Mouse (Mus musculus) monocyte, adult 5-6 weeks (primary cell): ENCODE data around the gene Grip1. TPM values are rescaled to one million over a fixed set of nuclear protein-coding genes. Genes with fewer than 3 reads are reported as not detected.

Experiments
- ATAC-seq: fragments of 153-309, 156-312 bp; replicated peaks from 2 replicates; pipeline ENCODE4 v1.8.0; 2017; ENCODE audit warnings: mild to moderate bottlenecking; ENCODE audit not compliant: low TSS enrichment, insufficient number of reproducible peaks, severe bottlenecking, poor library complexity, low FRiP score
- total RNA-seq: library from RNA; stranded (forward); fragments of 200-1000, 200-491, 200-594 nt; gene quantifications from 3 replicates; pipeline ENCODE4 v1.2.3, GENCODE M21; 2017

Grip1 gene
- total RNA-seq, 1 experiment from 2014 or later = not detected

DNA sequence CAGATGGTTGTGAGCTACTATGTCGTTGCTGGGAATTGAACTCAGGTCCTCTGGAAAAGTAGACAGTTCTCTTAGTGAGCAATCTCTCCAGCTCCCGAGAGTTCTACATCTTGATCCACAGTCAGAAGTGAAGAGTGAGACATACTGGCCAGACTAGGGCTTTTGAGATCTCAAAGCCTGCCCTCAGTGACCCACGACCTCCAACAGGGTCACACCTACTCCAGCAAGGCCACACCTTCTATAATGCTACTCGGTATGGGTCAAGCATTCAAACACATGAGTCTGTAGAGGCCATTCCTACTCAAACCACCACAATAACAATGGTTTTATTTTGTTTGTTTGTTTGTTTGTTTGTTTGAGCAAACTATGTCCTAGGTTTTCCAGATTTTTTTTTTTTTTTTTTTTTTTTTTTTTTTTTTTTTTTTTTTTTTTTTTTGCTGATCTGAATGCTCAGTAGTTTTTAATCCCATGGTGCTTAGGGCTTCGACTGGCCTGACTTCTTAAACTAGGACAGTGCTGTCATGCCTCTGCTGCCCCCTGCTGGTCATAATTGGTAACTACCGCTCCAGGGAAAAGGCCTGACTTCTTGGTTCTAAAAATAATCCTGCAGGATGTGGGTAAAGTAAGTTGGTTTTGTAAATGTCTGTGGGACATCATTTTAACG lies 671.3 kb downstream of the Grip1 start:
- peak; percentile 84 for ATAC-seq

DNA sequence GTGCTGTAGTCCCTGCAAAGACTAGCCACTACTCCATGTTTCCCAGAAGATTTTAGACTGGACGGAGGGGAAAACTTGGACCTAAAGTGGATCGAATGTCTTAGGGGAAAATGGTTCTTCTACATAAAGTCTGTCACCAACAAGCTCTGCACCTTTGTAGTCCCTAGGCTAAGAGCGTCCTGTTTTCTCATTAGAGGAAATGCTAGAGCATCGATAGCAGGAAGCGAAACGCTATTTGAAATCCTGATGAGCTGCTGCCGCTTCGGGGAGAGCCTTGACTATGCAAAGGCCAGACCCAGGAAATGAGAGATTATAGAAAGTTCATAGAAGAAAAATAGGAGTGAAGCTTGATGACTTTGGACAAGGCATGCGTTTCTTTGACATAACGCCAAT lies 671.8 kb downstream of the Grip1 start:
- peak; percentile 38; the same call in 1 of the 2 replicates for ATAC-seq

DNA sequence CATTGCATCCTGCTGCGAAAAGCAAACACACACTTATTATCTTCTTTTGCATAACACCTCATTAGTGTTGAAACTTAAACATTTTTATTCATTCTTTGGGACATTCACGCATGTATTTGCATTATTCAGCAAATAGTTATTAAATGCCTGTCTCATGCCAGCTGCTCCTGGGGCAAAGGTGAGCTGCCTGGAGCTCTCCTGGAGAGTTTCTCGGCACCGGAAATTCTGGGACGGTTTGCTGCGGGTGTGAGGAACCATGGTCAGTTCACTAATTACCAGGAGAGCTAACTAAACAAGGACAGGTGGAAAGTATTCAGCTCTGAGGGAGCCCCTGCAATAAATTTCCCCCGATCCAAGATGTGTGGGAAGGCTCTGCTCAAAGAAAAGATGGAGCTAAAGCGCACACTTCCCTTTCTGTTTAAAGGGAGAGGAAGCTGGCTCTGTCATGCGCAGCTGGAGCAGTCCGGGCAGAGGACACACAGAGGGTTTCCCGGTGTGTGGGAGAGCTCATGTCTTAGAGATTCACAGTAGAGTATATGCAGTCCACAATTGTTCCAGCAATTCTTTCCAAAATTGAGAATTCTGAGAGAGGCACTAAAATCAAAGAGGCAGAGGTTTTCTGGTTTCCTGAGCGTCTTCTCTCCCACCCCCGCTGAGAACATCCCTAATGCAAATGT lies 675.1 kb downstream of the Grip1 start:
- ATAC-seq = no peak

DNA sequence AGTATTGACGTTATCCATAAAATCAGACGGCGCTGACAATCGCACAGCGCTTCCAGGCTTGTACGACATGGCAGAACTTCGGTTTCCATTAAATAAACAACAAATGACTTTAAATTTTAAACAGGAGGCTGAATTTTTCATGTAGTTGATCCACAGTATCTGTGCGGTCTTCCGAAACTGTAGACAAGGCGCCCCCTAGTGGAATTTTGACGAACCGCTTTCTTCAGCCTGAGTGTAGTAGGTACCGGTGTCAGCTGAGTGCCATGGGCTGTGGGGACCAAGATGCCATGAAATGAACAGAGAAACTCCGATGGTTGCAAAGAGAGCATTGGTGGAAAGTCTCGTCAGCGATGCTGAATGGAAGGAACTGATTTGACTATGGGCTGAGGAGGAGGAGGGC lies 677.0 kb downstream of the Grip1 start:
- no peak for ATAC-seq

DNA sequence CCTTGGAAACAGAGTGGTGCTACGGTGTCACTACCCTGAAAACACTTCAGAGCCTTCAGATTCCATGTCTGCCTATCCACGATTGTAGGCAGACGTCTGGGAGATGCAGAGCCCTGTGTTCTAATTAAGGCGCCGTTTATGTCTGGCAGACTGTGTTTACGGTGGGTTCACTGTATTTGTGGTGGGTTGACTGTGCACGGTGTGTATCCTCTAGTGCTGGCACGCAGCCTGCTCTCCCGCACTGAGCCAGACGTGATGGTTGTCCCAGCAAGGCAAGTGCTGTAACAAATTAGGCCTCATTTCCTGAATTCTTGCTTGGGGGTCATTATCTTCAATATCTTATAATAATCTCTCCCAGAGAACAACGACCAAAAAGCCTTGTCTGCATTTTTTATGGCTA lies 680.1 kb downstream of the Grip1 start:
- ATAC-seq = no peak

DNA sequence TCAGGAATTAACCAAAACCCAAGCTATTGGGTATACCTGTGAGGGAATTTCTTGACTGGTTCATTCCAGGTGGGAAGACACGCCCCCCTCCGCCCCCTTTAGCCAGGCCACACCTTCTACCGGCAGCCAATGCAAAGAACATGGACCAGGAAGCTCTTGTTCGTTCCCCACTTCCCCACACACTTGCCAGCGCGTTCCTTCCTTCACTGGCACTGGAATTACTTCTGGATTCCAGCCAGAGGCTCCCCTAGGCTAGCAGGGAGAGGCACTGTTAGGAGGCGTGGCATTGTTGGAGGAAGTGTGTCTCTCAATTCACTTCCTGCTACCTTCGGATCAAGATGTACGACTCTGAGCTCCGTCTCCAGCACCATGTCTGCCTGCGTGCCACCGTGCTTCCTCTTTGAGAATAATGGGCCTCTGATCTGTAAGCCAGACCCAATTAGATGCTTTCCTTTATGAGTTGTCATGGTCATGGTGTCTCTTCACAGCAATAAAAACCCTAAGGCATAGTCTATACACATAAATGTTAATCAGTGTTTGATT lies 682.5 kb downstream of the Grip1 start:
- peak; percentile 67 for ATAC-seq

Other genes with a start within 250 kb of the Grip1 start
- 19.1 to 36.4 TPM (median 21.2 TPM) in 3 replicates for gene Cand1, start 213.8 kb upstream of the Grip1 start, total RNA-seq